In the genomic region with DNA sequence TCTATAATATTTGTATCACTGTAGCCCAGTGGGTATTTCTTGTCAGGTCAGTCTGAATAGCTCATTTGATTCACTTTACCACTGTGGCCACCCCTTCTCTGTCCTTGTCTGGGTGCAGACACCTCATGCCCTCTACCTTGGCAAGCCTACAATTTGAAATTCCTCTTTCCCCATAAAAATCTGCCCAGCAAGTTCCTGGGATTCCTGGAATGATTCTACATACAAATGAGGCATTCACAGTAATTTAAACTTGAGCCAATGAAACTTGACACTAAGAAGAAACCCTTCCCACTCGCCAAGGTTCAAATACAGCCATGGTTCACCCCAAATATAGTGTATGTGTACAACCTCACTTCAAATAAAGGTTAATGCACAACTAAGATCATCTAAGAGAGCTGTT, we compare ENCODE assay signal across 19 mouse cellular contexts.
"Had no signal": no experiment of that assay in that cellular context is flagged by ENCODE, and none has a peak within 500 bp of the region (broad histone marks: within the 10 kb centered on the region; RNA-seq: fewer than 3 reads in every experiment).

No protein-coding gene starts in this region.

- H3K4me3 ChIP-seq: limb, embryonic 13.5 days; liver, embryonic 13.5 days; neural tube, embryonic 12.5 days; neural tube, embryonic 15.5 days had no signal

- H3K27ac ChIP-seq: kidney, postnatal 0 days; limb, embryonic 13.5 days; liver, embryonic 13.5 days; neural tube, embryonic 12.5 days; neural tube, embryonic 15.5 days; stomach, postnatal 0 days had no signal

- H3K4me1 ChIP-seq: liver, embryonic 13.5 days; neural tube, embryonic 12.5 days; neural tube, embryonic 15.5 days had no signal

- H3K4me2 ChIP-seq: limb, embryonic 13.5 days; liver, embryonic 13.5 days; midbrain, embryonic 11.5 days; neural tube, embryonic 12.5 days; neural tube, embryonic 15.5 days had no signal

- DNase-seq: left cerebral cortex, postnatal 4 days; liver, embryonic 13.5 days; lung, adult 2 months; lung, postnatal 14 days; lung, postnatal 4 days; midbrain, embryonic 14.5 days; right cerebral cortex, adult 18-20 months; right cerebral cortex, postnatal 14 days; right cerebral cortex, postnatal 4 days; thymus, adult 2 months; thymus, postnatal 14 days had no signal

- H3K9ac ChIP-seq: limb, embryonic 13.5 days; liver, embryonic 13.5 days; neural tube, embryonic 12.5 days; neural tube, embryonic 15.5 days had no signal

- H3K9me3 ChIP-seq: limb, embryonic 13.5 days; liver, embryonic 13.5 days; neural tube, embryonic 12.5 days; neural tube, embryonic 15.5 days had no signal

- H3K27me3 ChIP-seq: limb, embryonic 13.5 days; liver, embryonic 13.5 days; neural tube, embryonic 12.5 days; neural tube, embryonic 15.5 days had no signal

- H3K36me3 ChIP-seq: limb, embryonic 13.5 days; liver, embryonic 13.5 days; neural tube, embryonic 12.5 days; neural tube, embryonic 15.5 days had no signal

- ATAC-seq: inflammation-experienced regulatory T-cells, adult 6 months; intestine, postnatal 0 days had no signal
